Mouse (Mus musculus) G1E (cell line): ENCODE results near the gene Pik3ip1.

Experiments used
- CTCF ChIP-seq: IDR thresholded peaks from 2 replicates; pipeline ENCODE4 v1.5.1; 2012; ENCODE audit warnings: low read depth, low read length, inconsistent platforms, mixed read lengths
- GATA1 ChIP-seq: IDR thresholded peaks from 2 replicates; pipeline ENCODE4 v1.6.1; 2012; ENCODE audit warnings: borderline replicate concordance, low read length, inconsistent platforms, mixed read lengths
- POLR2AphosphoS5 ChIP-seq: IDR thresholded peaks from 2 replicates; pipeline ENCODE4 v1.6.1; 2012; ENCODE audit warnings: low read depth, low read length, inconsistent platforms; ENCODE audit not compliant: insufficient replicate concordance
- TAL1 ChIP-seq: conservative IDR thresholded peaks from 2 replicates; pipeline ENCODE4 v1.6.1; 2012; ENCODE audit warnings: low read depth, low read length, inconsistent platforms, mixed read lengths

- TF ChIP-seq CTCF (no peak), POLR2AphosphoS5 (no peak), GATA1 (no peak), TAL1 (no peak)
These were observed 19.2 kb upstream of the Pik3ip1 start for GRCm38 (mm10) chr11:3310789-3311585.
